Mouse (Mus musculus) brain, embryonic 14.5 days (tissue): ENCODE results near the gene Hook2.

ENCODE experiments used
- CTCF ChIP-seq: fragments of 200-500 bp; IDR thresholded peaks from 2 replicates; pipeline ENCODE4 v1.5.1; 2012; ENCODE audit warnings: inconsistent platforms, mild to moderate bottlenecking, moderate library complexity, borderline replicate concordance; ENCODE audit not compliant: insufficient read depth, insufficient read length; ENCODE audit errors: extremely low read depth
- POLR2A ChIP-seq: fragments of 200-500 bp; IDR thresholded peaks from 2 replicates; pipeline ENCODE4 v1.6.1; 2012; ENCODE audit warnings: mild to moderate bottlenecking, inconsistent platforms, borderline replicate concordance; ENCODE audit not compliant: poor library complexity, insufficient read depth, insufficient read length, severe bottlenecking; ENCODE audit errors: extremely low read depth

DNA sequence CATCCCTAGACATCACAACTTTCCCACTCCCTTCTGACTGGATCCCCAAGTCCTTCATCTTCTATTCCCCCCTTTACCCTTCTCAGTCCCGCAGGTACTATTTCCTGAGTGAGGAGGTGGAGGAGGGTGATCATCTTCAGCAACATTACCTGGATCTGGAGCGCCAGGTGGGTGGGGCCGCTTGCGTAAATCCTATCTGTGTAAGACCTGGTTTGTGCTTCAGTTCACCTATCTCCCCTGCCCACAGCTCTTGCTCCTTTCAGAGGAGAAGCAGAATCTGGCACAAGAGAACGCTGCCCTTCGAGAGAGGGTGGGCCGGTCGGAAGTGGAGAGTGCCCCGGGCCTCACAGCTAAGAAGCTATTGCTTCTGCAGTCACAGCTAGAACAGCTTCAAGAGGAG, 4.0 kb downstream of the Hook2 start:
- TF ChIP-seq CTCF (no peak), POLR2A (no peak)
